Mouse (Mus musculus): ENCODE measurements at regions not wholly inside any gene's neighbourhood (a gene's known extent, or its start where the extent isn't known, plus 50 kb on each side); places are given as distances from the start of the nearest gene placed in this dataset.

GRCm38 (mm10) chr2:51334437-51334836 lies 185.5 kb upstream of the Rnd3 start:
- Histone ChIP-seq H3K4me2 (ENCODE audit: low read depth, low read length, severe bottlenecking) (no peak overlapping the region), H3K27ac (ENCODE audit: low read depth, low read length) (no peak overlapping the region), H3K9me3 (ENCODE audit: control insufficient read depth, low read length) (no peaks in the 10 kb centered on the region), H3K9ac (ENCODE audit: low read length) (no peak overlapping the region), H3K4me3 (ENCODE audit: low read depth, low read length) (no peak overlapping the region), H3K36me3 (ENCODE audit: control insufficient read depth, insufficient read depth, low read length) (no peaks in the 10 kb centered on the region), H3K4me1 (replicated peaks; ENCODE audit: control insufficient read depth, insufficient read depth, low read length) (no peaks in the 10 kb centered on the region), H3K27me3 (ENCODE audit: control insufficient read depth, insufficient read depth, low read length) (no peaks in the 10 kb centered on the region)
- WGBS: 62% methylated on average over 6 of the region's 6 CpGs
- ATAC-seq (replicated peaks; ENCODE audit: low FRiP score): no peak
- no peak for DNase-seq (ENCODE audit: low spot score)

GRCm38 (mm10) chr2:51327081-51327480 lies 178.2 kb upstream of the Rnd3 start:
- no peak overlapping the region for H3K9ac ChIP-seq (ENCODE audit: low read length)
- H3K9me3 ChIP-seq (ENCODE audit: control insufficient read depth, low read length): no peaks in the 10 kb centered on the region
- ATAC-seq (replicated peaks; ENCODE audit: low FRiP score) (no peak), DNase-seq (ENCODE audit: low spot score) (no peak)
- 17% methylated on average over 8 of the region's 8 CpGs for WGBS
- H3K4me2 ChIP-seq (ENCODE audit: low read depth, low read length, severe bottlenecking): no peak overlapping the region
- no peak overlapping the region for H3K27ac ChIP-seq (ENCODE audit: low read depth, low read length)
- no peaks in the 10 kb centered on the region for H3K4me1 ChIP-seq (replicated peaks; ENCODE audit: control insufficient read depth, insufficient read depth, low read length)
- no peak overlapping the region for H3K4me3 ChIP-seq (ENCODE audit: low read depth, low read length)
- no peaks in the 10 kb centered on the region for H3K36me3 ChIP-seq (ENCODE audit: control insufficient read depth, insufficient read depth, low read length)
- H3K27me3 ChIP-seq (ENCODE audit: control insufficient read depth, insufficient read depth, low read length): no peaks in the 10 kb centered on the region

GRCm38 (mm10) chr2:51321676-51322075 lies 172.8 kb upstream of the Rnd3 start:
- H3K4me2 ChIP-seq (ENCODE audit: low read depth, low read length, severe bottlenecking): no peak overlapping the region
- H3K4me3 ChIP-seq (ENCODE audit: low read depth, low read length): no peak overlapping the region
- no peaks in the 10 kb centered on the region for H3K27me3 ChIP-seq (ENCODE audit: control insufficient read depth, insufficient read depth, low read length)
- H3K9me3 ChIP-seq (ENCODE audit: control insufficient read depth, low read length): no peaks in the 10 kb centered on the region; the same call in 1 of the 2 replicates
- no peaks in the 10 kb centered on the region for H3K36me3 ChIP-seq (ENCODE audit: control insufficient read depth, insufficient read depth, low read length)
- 0 out of 2 replicates have a peak, but pooled peaks have one; percentile 55 for ATAC-seq (replicated peaks; ENCODE audit: low FRiP score)
- 69% methylated on average over 5 of the region's 5 CpGs for WGBS
- no peak overlapping the region for H3K27ac ChIP-seq (ENCODE audit: low read depth, low read length)
- no peak overlapping the region for H3K9ac ChIP-seq (ENCODE audit: low read length)
- H3K4me1 ChIP-seq (replicated peaks; ENCODE audit: control insufficient read depth, insufficient read depth, low read length): no peaks in the 10 kb centered on the region
- DNase-seq (ENCODE audit: low spot score): no peak

DNA sequence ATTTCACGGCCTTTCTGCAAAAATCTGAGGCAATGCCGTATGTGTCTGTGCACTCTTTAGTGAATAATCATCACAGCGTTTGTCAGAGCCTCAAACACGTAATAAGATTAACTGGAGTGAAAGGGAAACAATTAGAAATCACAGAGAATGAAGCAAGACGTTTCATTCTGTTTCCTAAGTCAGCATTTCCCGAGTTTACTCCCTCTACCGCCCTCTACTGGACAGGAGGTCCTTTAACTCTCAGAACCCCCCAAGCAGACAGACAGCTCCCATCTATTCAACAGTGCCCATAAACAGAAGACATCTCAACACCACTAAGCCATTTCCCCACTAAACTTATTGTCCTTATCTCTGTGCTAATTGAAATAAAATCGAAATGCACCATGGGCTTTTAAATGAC lies 167.5 kb upstream of the Rnd3 start:
- Histone ChIP-seq H3K4me2 (ENCODE audit: low read depth, low read length, severe bottlenecking) (no peak overlapping the region), H3K27me3 (ENCODE audit: control insufficient read depth, insufficient read depth, low read length) (no peaks in the 10 kb centered on the region), H3K27ac (ENCODE audit: low read depth, low read length) (no peak overlapping the region), H3K4me3 (ENCODE audit: low read depth, low read length) (no peak overlapping the region), H3K36me3 (ENCODE audit: control insufficient read depth, insufficient read depth, low read length) (no peaks in the 10 kb centered on the region), H3K9me3 (ENCODE audit: control insufficient read depth, low read length) (no peaks in the 10 kb centered on the region; the same call in 1 of the 2 replicates), H3K9ac (ENCODE audit: low read length) (no peak overlapping the region), H3K4me1 (replicated peaks; ENCODE audit: control insufficient read depth, insufficient read depth, low read length) (no peaks in the 10 kb centered on the region)
- DNase-seq (ENCODE audit: low spot score): no peak
- WGBS: 86% methylated on average over 8 of the region's 8 CpGs
- no peak for ATAC-seq (replicated peaks; ENCODE audit: low FRiP score)

- ATAC-seq (replicated peaks; ENCODE audit: low FRiP score) (no peak), DNase-seq (ENCODE audit: low spot score) (no peak)
- H3K4me2 ChIP-seq (ENCODE audit: low read depth, low read length, severe bottlenecking): no peak overlapping the region
- no peaks in the 10 kb centered on the region for H3K36me3 ChIP-seq (ENCODE audit: control insufficient read depth, insufficient read depth, low read length)
- H3K9me3 ChIP-seq (ENCODE audit: control insufficient read depth, low read length): no peaks in the 10 kb centered on the region; the same call in 1 of the 2 replicates
- no peak overlapping the region for H3K27ac ChIP-seq (ENCODE audit: low read depth, low read length)
- H3K27me3 ChIP-seq (ENCODE audit: control insufficient read depth, insufficient read depth, low read length): no peaks in the 10 kb centered on the region
- 80% methylated on average over 4 of the region's 4 CpGs for WGBS
- no peak overlapping the region for H3K9ac ChIP-seq (ENCODE audit: low read length)
- no peak overlapping the region for H3K4me3 ChIP-seq (ENCODE audit: low read depth, low read length)
- no peaks in the 10 kb centered on the region for H3K4me1 ChIP-seq (replicated peaks; ENCODE audit: control insufficient read depth, insufficient read depth, low read length)
These were observed 164.5 kb upstream of the Rnd3 start for GRCm38 (mm10) chr2:51313414-51313813.

DNA sequence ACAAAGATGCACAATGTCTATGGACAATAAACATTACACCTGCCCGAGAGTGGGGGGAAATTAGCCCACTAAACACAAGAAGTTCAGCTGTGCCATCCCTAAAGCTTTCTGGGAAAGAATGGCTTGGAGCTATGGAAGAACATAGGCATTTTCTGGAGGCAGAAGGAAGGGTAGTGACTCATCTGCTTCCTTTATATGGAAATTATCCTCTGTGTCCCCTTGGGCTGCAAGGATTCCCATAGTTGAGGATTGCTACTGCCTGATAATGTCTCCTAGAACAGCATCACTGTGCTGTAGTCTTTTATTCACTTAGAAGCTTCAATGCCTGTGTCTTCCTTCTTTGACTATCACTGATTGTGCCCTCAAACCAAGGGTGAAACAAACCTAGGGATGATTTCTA lies 157.3 kb upstream of the Rnd3 start:
- H3K4me2 ChIP-seq (ENCODE audit: low read depth, low read length, severe bottlenecking): no peak overlapping the region
- no peaks in the 10 kb centered on the region for H3K36me3 ChIP-seq (ENCODE audit: control insufficient read depth, insufficient read depth, low read length)
- H3K9ac ChIP-seq (ENCODE audit: low read length): no peak overlapping the region
- H3K9me3 ChIP-seq (ENCODE audit: control insufficient read depth, low read length): no peaks in the 10 kb centered on the region
- ATAC-seq (replicated peaks; ENCODE audit: low FRiP score): no peak
- no peaks in the 10 kb centered on the region for H3K27me3 ChIP-seq (ENCODE audit: control insufficient read depth, insufficient read depth, low read length)
- DNase-seq (ENCODE audit: low spot score): no peak
- no peak overlapping the region for H3K4me3 ChIP-seq (ENCODE audit: low read depth, low read length)
- WGBS: 90% methylated on average over 1 of the region's 1 CpGs
- H3K27ac ChIP-seq (ENCODE audit: low read depth, low read length): no peak overlapping the region
- no peaks in the 10 kb centered on the region for H3K4me1 ChIP-seq (replicated peaks; ENCODE audit: control insufficient read depth, insufficient read depth, low read length)

DNA sequence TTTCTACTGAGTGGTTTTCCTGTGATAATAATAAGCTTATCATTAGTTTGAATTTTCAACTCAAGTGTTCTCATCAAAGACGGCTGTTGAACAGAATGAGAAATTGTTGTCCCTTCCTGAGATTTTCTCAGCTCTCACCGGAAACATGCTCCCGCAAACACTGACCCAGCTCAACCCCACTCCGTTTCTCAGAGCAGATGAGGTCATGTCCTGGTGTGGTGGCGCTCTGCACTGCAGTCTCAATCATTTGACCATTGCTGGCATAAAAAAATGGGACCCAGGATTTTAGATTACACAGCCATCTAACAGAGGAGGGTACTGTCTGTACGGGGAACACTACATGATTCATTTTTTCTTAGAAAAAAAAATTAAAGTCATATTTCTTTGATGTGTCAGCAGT lies 156.5 kb upstream of the Rnd3 start:
- 73% methylated on average over 6 of the region's 6 CpGs for WGBS

GRCm38 (mm10) chr2:51304694-51305093 lies 155.8 kb upstream of the Rnd3 start:
- ATAC-seq (replicated peaks; ENCODE audit: low FRiP score): no peak
- Histone ChIP-seq H3K4me2 (ENCODE audit: low read depth, low read length, severe bottlenecking) (no peak overlapping the region), H3K4me1 (replicated peaks; ENCODE audit: control insufficient read depth, insufficient read depth, low read length) (no peaks in the 10 kb centered on the region), H3K9ac (ENCODE audit: low read length) (no peak overlapping the region), H3K27me3 (ENCODE audit: control insufficient read depth, insufficient read depth, low read length) (no peaks in the 10 kb centered on the region), H3K36me3 (ENCODE audit: control insufficient read depth, insufficient read depth, low read length) (no peaks in the 10 kb centered on the region), H3K9me3 (ENCODE audit: control insufficient read depth, low read length) (no peaks in the 10 kb centered on the region), H3K27ac (ENCODE audit: low read depth, low read length) (no peak overlapping the region), H3K4me3 (ENCODE audit: low read depth, low read length) (no peak overlapping the region)
- DNase-seq (ENCODE audit: low spot score): no peak
- 75% methylated on average over 6 of the region's 6 CpGs for WGBS

More for the DNA sequence above, 156.5 kb upstream of the Rnd3 start:
- H3K36me3 ChIP-seq (ENCODE audit: control insufficient read depth, insufficient read depth, low read length): no peaks in the 10 kb centered on the region
- H3K27me3 ChIP-seq (ENCODE audit: control insufficient read depth, insufficient read depth, low read length): no peaks in the 10 kb centered on the region
- no peak overlapping the region for H3K27ac ChIP-seq (ENCODE audit: low read depth, low read length)
- no peak for ATAC-seq (replicated peaks; ENCODE audit: low FRiP score)
- no peak overlapping the region for H3K4me2 ChIP-seq (ENCODE audit: low read depth, low read length, severe bottlenecking)
- no peak overlapping the region for H3K4me3 ChIP-seq (ENCODE audit: low read depth, low read length)
- H3K9me3 ChIP-seq (ENCODE audit: control insufficient read depth, low read length): no peaks in the 10 kb centered on the region
- DNase-seq (ENCODE audit: low spot score): no peak
- no peak overlapping the region for H3K9ac ChIP-seq (ENCODE audit: low read length)
- H3K4me1 ChIP-seq (replicated peaks; ENCODE audit: control insufficient read depth, insufficient read depth, low read length): no peaks in the 10 kb centered on the region

- no peak overlapping the region for H3K9ac ChIP-seq (ENCODE audit: low read length)
- no peak overlapping the region for H3K4me2 ChIP-seq (ENCODE audit: low read depth, low read length, severe bottlenecking)
- DNase-seq (ENCODE audit: low spot score) (no peak), ATAC-seq (replicated peaks; ENCODE audit: low FRiP score) (peak; percentile 64; the same call in 1 of the 2 replicates)
- no peaks in the 10 kb centered on the region for H3K36me3 ChIP-seq (ENCODE audit: control insufficient read depth, insufficient read depth, low read length)
- no peaks in the 10 kb centered on the region for H3K27me3 ChIP-seq (ENCODE audit: control insufficient read depth, insufficient read depth, low read length)
- 43% methylated on average over 5 of the region's 5 CpGs for WGBS
- H3K4me3 ChIP-seq (ENCODE audit: low read depth, low read length): no peak overlapping the region
- no peak overlapping the region for H3K27ac ChIP-seq (ENCODE audit: low read depth, low read length)
- H3K9me3 ChIP-seq (ENCODE audit: control insufficient read depth, low read length): no peaks in the 10 kb centered on the region
- no peaks in the 10 kb centered on the region for H3K4me1 ChIP-seq (replicated peaks; ENCODE audit: control insufficient read depth, insufficient read depth, low read length)
These were observed 141.8 kb upstream of the Rnd3 start for GRCm38 (mm10) chr2:51290659-51291260.
